Mouse (Mus musculus) neural tube, embryonic 12.5 days (tissue): Measurements from ENCODE around the gene Olfr1012. TPM values are rescaled to one million over a fixed set of nuclear protein-coding genes. Genes with fewer than 3 reads are reported as not detected.

Experiments
- polyA plus RNA-seq: library from polyadenylated mRNA; unstranded; fragments of >200 nt; fragmentation: Nextera tagmentation; extraction: Ambion mirVana; gene quantifications from 2 replicates; pipeline ENCODE4 v1.2.1, GENCODE M21; 2016

Gene Olfr1012
- polyA plus RNA-seq, 1 experiment from 2014 or later = not detected

Other genes starting within 250 kb of the Olfr1012 start
- gene 4833423E24Rik, start 243.7 kb downstream of the Olfr1012 start, polyA plus RNA-seq = not detected in 2 replicates
- not detected in 2 replicates for gene Olfr996, start 183.6 kb downstream of the Olfr1012 start, polyA plus RNA-seq
- not detected in 2 replicates for gene Olfr998, start 173.8 kb downstream of the Olfr1012 start, polyA plus RNA-seq
- gene Olfr1000, start 150.9 kb downstream of the Olfr1012 start, polyA plus RNA-seq = not detected in 2 replicates
- not detected in 2 replicates for gene Olfr1002, start 112.1 kb downstream of the Olfr1012 start, polyA plus RNA-seq
- not detected in 2 replicates for gene Olfr154, start 98.3 kb downstream of the Olfr1012 start, polyA plus RNA-seq
- not detected in 2 replicates for gene Olfr1006, start 84.0 kb downstream of the Olfr1012 start, polyA plus RNA-seq
- gene Olfr1008, start 73.3 kb downstream of the Olfr1012 start, polyA plus RNA-seq = not detected in 2 replicates
- not detected in 2 replicates for gene Olfr1009, start 47.3 kb downstream of the Olfr1012 start, polyA plus RNA-seq
- not detected in 2 replicates for gene Olfr1013, start 4.3 kb upstream of the Olfr1012 start, polyA plus RNA-seq
- gene Olfr1014, start 9.9 kb upstream of the Olfr1012 start, polyA plus RNA-seq = not detected in 2 replicates
- gene Olfr1015, start 19.3 kb upstream of the Olfr1012 start, polyA plus RNA-seq = not detected in 2 replicates
- gene Olfr1016, start 39.8 kb upstream of the Olfr1012 start, polyA plus RNA-seq = not detected in 2 replicates
- gene Olfr1018, start 55.7 kb upstream of the Olfr1012 start, polyA plus RNA-seq = not detected in 2 replicates
- gene Olfr1019, start 82.7 kb upstream of the Olfr1012 start, polyA plus RNA-seq = not detected in 2 replicates
- not detected in 2 replicates for gene Olfr1020, start 84.3 kb upstream of the Olfr1012 start, polyA plus RNA-seq
- gene Olfr1022, start 105.8 kb upstream of the Olfr1012 start, polyA plus RNA-seq = not detected in 2 replicates
- not detected in 2 replicates for gene Olfr1023, start 122.9 kb upstream of the Olfr1012 start, polyA plus RNA-seq
- not detected in 2 replicates for gene Olfr1024, start 142.3 kb upstream of the Olfr1012 start, polyA plus RNA-seq
- gene Olfr1025-ps1, start 152.4 kb upstream of the Olfr1012 start, polyA plus RNA-seq = not detected in 2 replicates
- gene Olfr1026, start 158.8 kb upstream of the Olfr1012 start, polyA plus RNA-seq = not detected in 2 replicates
- gene Olfr1028, start 187.7 kb upstream of the Olfr1012 start, polyA plus RNA-seq = not detected in 2 replicates
- not detected in 2 replicates for gene Olfr1029, start 211.1 kb upstream of the Olfr1012 start, polyA plus RNA-seq
- gene Olfr1030, start 216.5 kb upstream of the Olfr1012 start, polyA plus RNA-seq = not detected in 2 replicates
- gene Olfr1031, start 227.5 kb upstream of the Olfr1012 start, polyA plus RNA-seq = not detected in 2 replicates
- gene Olfr1032, start 242.8 kb upstream of the Olfr1012 start, polyA plus RNA-seq = not detected in 2 replicates